In genomic region chr3:158272700-158273099, GRCm38 (mm10) we compare ENCODE assay signal across 16 mouse cellular contexts.
"Had no signal": no experiment of that assay in that cellular context is flagged by ENCODE, and none has a peak within 500 bp of the region (broad histone marks: within the 10 kb centered on the region; RNA-seq: fewer than 3 reads in every experiment).

No protein-coding gene starts in this region.

- DNase-seq: lung, postnatal 14 days; lung, postnatal 36 days; right cerebral cortex, postnatal 14 days; thymus, adult 2 months; thymus, postnatal 25 days; thymus, postnatal 4 days had no signal

- H3K4me2 ChIP-seq: lung, embryonic 15.5 days; midbrain, embryonic 11.5 days; midbrain, embryonic 13.5 days; midbrain, embryonic 15.5 days; neural tube, embryonic 12.5 days; stomach, embryonic 15.5 days had no signal

- H3K9ac ChIP-seq: lung, embryonic 15.5 days; midbrain, embryonic 13.5 days; midbrain, embryonic 15.5 days; neural tube, embryonic 12.5 days; stomach, embryonic 15.5 days had no signal

- H3K36me3 ChIP-seq: lung, embryonic 15.5 days; midbrain, embryonic 13.5 days; midbrain, embryonic 15.5 days; neural tube, embryonic 12.5 days; stomach, embryonic 15.5 days had no signal

- ATAC-seq: lung, postnatal 0 days; midbrain, embryonic 13.5 days; midbrain, embryonic 15.5 days had no signal

- H3K4me1 ChIP-seq: lung, embryonic 15.5 days; megakaryocyte, embryonic 14.5 days; midbrain, embryonic 13.5 days; midbrain, embryonic 15.5 days; neural tube, embryonic 12.5 days; stomach, embryonic 15.5 days had no signal

- H3K27me3 ChIP-seq: lung, embryonic 15.5 days; megakaryocyte, embryonic 14.5 days; midbrain, embryonic 13.5 days; midbrain, embryonic 15.5 days; neural tube, embryonic 12.5 days; stomach, embryonic 15.5 days had no signal

- H3K9me3 ChIP-seq: lung, embryonic 15.5 days; megakaryocyte, embryonic 14.5 days; midbrain, embryonic 13.5 days; midbrain, embryonic 15.5 days; neural tube, embryonic 12.5 days; stomach, embryonic 15.5 days had no signal

- H3K4me3 ChIP-seq: lung, embryonic 15.5 days; megakaryocyte, embryonic 14.5 days; midbrain, embryonic 13.5 days; midbrain, embryonic 15.5 days; neural tube, embryonic 12.5 days; stomach, embryonic 15.5 days had no signal

- H3K27ac ChIP-seq: lung, embryonic 15.5 days; macrophage; midbrain, embryonic 13.5 days; midbrain, embryonic 15.5 days; neural tube, embryonic 12.5 days; stomach, embryonic 15.5 days; stomach, postnatal 0 days had no signal
